In genomic region chr19:53119255-53119795, GRCm38 (mm10) we compare ENCODE assay signal across 20 mouse cellular contexts. TPM values are rescaled to one million over a fixed set of nuclear protein-coding genes. Genes with fewer than 3 reads are reported as not detected.
DNase-seq lines count a peak whose midpoint lies in the region; ATAC-seq and TF ChIP-seq lines count a peak whose summit lies in the region.
"Had no signal": no experiment of that assay in that cellular context is flagged by ENCODE, and none has a peak within 500 bp of the region (broad histone marks: within the 10 kb centered on the region; RNA-seq: fewer than 3 reads in every experiment).

No protein-coding gene starts in this region.

- WGBS in bone marrow, adult 2 months, result 18% methylated on average over 8 of the region's 8 CpGs
- 91% methylated on average over 8 of the region's 8 CpGs for WGBS in hindbrain, embryonic 10.5 days

- no peaks in the 10 kb centered on the region for H3K27me3 ChIP-seq in hindbrain, embryonic 10.5 days (ENCODE audit: insufficient read depth, poor library complexity, severe bottlenecking)
- H3K27me3 ChIP-seq: heart, embryonic 15.5 days; hindbrain, embryonic 15.5 days; limb, embryonic 13.5 days; neural tube, embryonic 12.5 days; Patski had no signal

- peak; percentile 87 for ATAC-seq in neutrophil, adult 5-6 weeks (ENCODE audit: extremely low read depth, insufficient number of reproducible peaks, low FRiP score, poor library complexity, severe bottlenecking)
- ATAC-seq: Patski had no signal

- H3K4me1 ChIP-seq in bone marrow, adult 2 months (ENCODE audit: control insufficient read depth, insufficient read depth, low read length), result peaks cover 2% of the 10 kb centered on the region; the same call in 1 of the 2 replicates
- no peaks in the 10 kb centered on the region for H3K4me1 ChIP-seq in hindbrain, embryonic 10.5 days (replicated peaks)
- H3K4me1 ChIP-seq: hindbrain, embryonic 15.5 days; limb, embryonic 13.5 days; neural tube, embryonic 12.5 days had no signal

- TF ChIP-seq CTCF in layer of hippocampus, adult 2 months (conservative IDR thresholded peaks at IDR 0.05), result no peak
- TF ChIP-seq CTCF in bone marrow, adult 2 months (IDR thresholded peaks at IDR 0.05; ENCODE audit: control insufficient read depth, insufficient read depth, low read length), result no peak

- H3K27ac ChIP-seq in layer of hippocampus, adult 2 months, result peak overlapping the region; percentile 5; the same call in 1 of the 2 replicates
- peak overlapping the region; percentile 71; the same call in 1 of the 2 replicates for H3K27ac ChIP-seq in bone marrow, adult 2 months (ENCODE audit: control insufficient read depth, insufficient read depth, low read depth, low read length, poor library complexity)
- H3K27ac ChIP-seq in hindbrain, embryonic 10.5 days, result no peak overlapping the region
- H3K27ac ChIP-seq: heart, embryonic 15.5 days; hindbrain, embryonic 15.5 days; left cerebral cortex, adult 2 months; limb, embryonic 13.5 days; neural tube, embryonic 12.5 days had no signal

- no peaks in the 10 kb centered on the region for H3K36me3 ChIP-seq in hindbrain, embryonic 10.5 days
- H3K36me3 ChIP-seq: heart, embryonic 15.5 days; hindbrain, embryonic 15.5 days; limb, embryonic 13.5 days; neural tube, embryonic 12.5 days had no signal

- no peak for DNase-seq in layer of hippocampus, adult 2 months (ENCODE audit: low spot score in 2 of 2)
- DNase-seq in layer of hippocampus, adult 11-12 months (ENCODE audit: low spot score), result no peak
- DNase-seq in B cell, adult 2 months, result peak; percentile 67 to 73
- DNase-seq in hindbrain, embryonic 10.5 days (ENCODE audit: low spot score), result no peak
- no peak for DNase-seq in cerebellum, postnatal 25 days
- DNase-seq in layer of hippocampus, adult 18-20 months (ENCODE audit: low spot score in 2 of 2), result no peak
- DNase-seq: adrenal gland, postnatal 10 days; embryo, embryonic 11 days; kidney, postnatal 14 days; lung, embryonic 14.5 days; midbrain, embryonic 14.5 days; right cerebral cortex, adult 18-20 months had no signal

- H3K9me3 ChIP-seq in hindbrain, embryonic 10.5 days, result peaks cover 4% of the 10 kb centered on the region; the same call in 1 of the 2 replicates
- H3K9me3 ChIP-seq: heart, embryonic 15.5 days; hindbrain, embryonic 15.5 days had no signal

- TF ChIP-seq POLR2A in bone marrow, adult 2 months (IDR thresholded peaks at IDR 0.05; ENCODE audit: borderline replicate concordance, control insufficient read depth, low read depth, low read length), result no peak

- no peak overlapping the region for H3K4me3 ChIP-seq in layer of hippocampus, adult 2 months
- no peak overlapping the region for H3K4me3 ChIP-seq in bone marrow, adult 2 months (replicated peaks; ENCODE audit: control insufficient read depth, low read depth, low read length)
- no peak overlapping the region for H3K4me3 ChIP-seq in hindbrain, embryonic 10.5 days
- H3K4me3 ChIP-seq: heart, embryonic 15.5 days; hindbrain, embryonic 15.5 days; left cerebral cortex, adult 2 months; limb, embryonic 13.5 days; neural tube, embryonic 12.5 days had no signal

RNA-seq across cellular contexts. Expression of gene Add3, which starts 20.9 kb away (rescaled TPM):
- 100 to 1,000 TPM; 125 to 129 TPM for total RNA-seq in layer of hippocampus, adult 2 months (2021)
- polyA plus RNA-seq in bone marrow, adult 2 months (2011; ENCODE audit: insufficient read depth, insufficient read length, low replicate concordance, missing spikeins), result 21.3 and 43.6 TPM in 2 replicates
- 397 and 420 TPM in 2 replicates for total RNA-seq in neutrophil, adult 5-6 weeks (2017)
- polyA plus RNA-seq in hindbrain, embryonic 10.5 days (2016; fragmentation: Nextera tagmentation; extraction: Ambion mirVana), result 45.9 and 56.5 TPM in 2 replicates
- total RNA-seq in layer of hippocampus, adult 18-20 months (2021), result 100 to 1,000 TPM; 126 to 129 TPM

Comparison
In these comparisons a context has a peak if more than half of its experiments do, and no peak if none do; other contexts are left out.
1. DNase-seq: peak in B cell, adult 2 months (2 of 2); none in layer of hippocampus, adult 2 months (0 of 2), layer of hippocampus, adult 11-12 months (single experiment), hindbrain, embryonic 10.5 days (single experiment), cerebellum, postnatal 25 days (0 of 2) and layer of hippocampus, adult 18-20 months (0 of 2).